Mouse (Mus musculus) megakaryocyte, embryonic 14.5 days (primary cell): ENCODE data around the gene Coro2a. TPM values are rescaled to one million over a fixed set of nuclear protein-coding genes. Genes with fewer than 3 reads are reported as not detected.

Source experiments
- H3K27me3 ChIP-seq: replicated peaks from 2 replicates; pipeline ENCODE3; 2012; ENCODE audit warnings: inconsistent platforms
- H3K36me3 ChIP-seq: replicated peaks from 2 replicates; pipeline ENCODE3; 2012; ENCODE audit warnings: low read length, inconsistent platforms, mixed read lengths
- H3K4me1 ChIP-seq: 2 replicates; pipeline ENCODE4 v1.6.1; 2012; ENCODE audit warnings: inconsistent platforms
- H3K4me3 ChIP-seq: replicated peaks from 2 replicates; pipeline ENCODE3; 2012; ENCODE audit warnings: moderate library complexity, mild to moderate bottlenecking, inconsistent platforms
- H3K9me3 ChIP-seq: 2 replicates; pipeline ENCODE4 v1.6.1; 2012; ENCODE audit warnings: inconsistent platforms
- FLI1 ChIP-seq: IDR thresholded peaks from 2 replicates; pipeline ENCODE4 v1.6.1; 2012; ENCODE audit warnings: low read length, inconsistent platforms, mixed read lengths
- GATA1 ChIP-seq: IDR thresholded peaks from 3 replicates; pipeline ENCODE4 v1.6.1; 2012; ENCODE audit warnings: mixed read lengths, low read length, inconsistent platforms, borderline replicate concordance
- polyA plus RNA-seq: library from polyadenylated mRNA; stranded (reverse); fragments of >175 nt; gene quantifications from 2 replicates; pipeline ENCODE4 v1.2.3, GENCODE M21; 2012; ENCODE audit warnings: low replicate concordance; ENCODE audit not compliant: insufficient read depth

Gene Coro2a
- polyA plus RNA-seq, 1 experiment: 31.3 TPM

- no peaks in the 10 kb centered on the region for H3K9me3 ChIP-seq
- H3K27me3 ChIP-seq: no peaks in the 10 kb centered on the region
- peaks cover 79% of the 10 kb centered on the region for H3K4me1 ChIP-seq
- no peak overlapping the region for H3K4me3 ChIP-seq
- peaks cover 62% of the 10 kb centered on the region for H3K36me3 ChIP-seq
- no peak for TF ChIP-seq GATA1
- no peak for TF ChIP-seq FLI1
These were observed 52.0 kb downstream of the Coro2a start for GRCm38 (mm10) chr4:46549979-46550378.

- peaks cover 50% of the 10 kb centered on the region for H3K4me1 ChIP-seq
- H3K27me3 ChIP-seq: no peaks in the 10 kb centered on the region
- H3K36me3 ChIP-seq: peaks cover 77% of the 10 kb centered on the region
These were observed 55.3 kb downstream of the Coro2a start for GRCm38 (mm10) chr4:46546709-46547108.

GRCm38 (mm10) chr4:46545498-46545897 lies 56.5 kb downstream of the Coro2a start:
- Histone ChIP-seq H3K4me3 (no peak overlapping the region), H3K27me3 (no peaks in the 10 kb centered on the region), H3K36me3 (peaks cover 72% of the 10 kb centered on the region), H3K9me3 (no peaks in the 10 kb centered on the region), H3K4me1 (peaks cover 39% of the 10 kb centered on the region)
- TF ChIP-seq GATA1 (no peak), FLI1 (no peak)

More at GRCm38 (mm10) chr4:46546709-46547108, 55.3 kb downstream of the Coro2a start:
- H3K9me3 ChIP-seq: no peaks in the 10 kb centered on the region
- TF ChIP-seq GATA1 (no peak), FLI1 (no peak)
- H3K4me3 ChIP-seq: no peak overlapping the region

GRCm38 (mm10) chr4:46544313-46544712 lies 57.7 kb downstream of the Coro2a start:
- H3K4me3 ChIP-seq: no peak overlapping the region
- TF ChIP-seq GATA1 (no peak), FLI1 (no peak)
- H3K27me3 ChIP-seq: no peaks in the 10 kb centered on the region
- H3K4me1 ChIP-seq: peaks cover 30% of the 10 kb centered on the region
- H3K9me3 ChIP-seq: no peaks in the 10 kb centered on the region
- peaks cover 78% of the 10 kb centered on the region for H3K36me3 ChIP-seq

GRCm38 (mm10) chr4:46543366-46544050 lies 58.5 kb downstream of the Coro2a start:
- Histone ChIP-seq H3K4me1 (peaks cover 25% of the 10 kb centered on the region), H3K36me3 (peaks cover 76% of the 10 kb centered on the region), H3K27me3 (peaks cover 2% of the 10 kb centered on the region), H3K4me3 (no peak overlapping the region), H3K9me3 (no peaks in the 10 kb centered on the region)
- TF ChIP-seq FLI1 (no peak), GATA1 (no peak)

- H3K36me3 ChIP-seq: peaks cover 71% of the 10 kb centered on the region
- H3K27me3 ChIP-seq: peaks cover 8% of the 10 kb centered on the region
- TF ChIP-seq GATA1 (no peak), FLI1 (no peak)
- H3K4me1 ChIP-seq: peaks cover 23% of the 10 kb centered on the region
- no peaks in the 10 kb centered on the region for H3K9me3 ChIP-seq
- no peak overlapping the region for H3K4me3 ChIP-seq
These were observed 60.3 kb downstream of the Coro2a start for GRCm38 (mm10) chr4:46541707-46542106.

GRCm38 (mm10) chr4:46539167-46539566 lies 62.8 kb downstream of the Coro2a start:
- Histone ChIP-seq H3K9me3 (no peaks in the 10 kb centered on the region), H3K4me1 (peaks cover 37% of the 10 kb centered on the region), H3K4me3 (no peak overlapping the region), H3K36me3 (peaks cover 57% of the 10 kb centered on the region), H3K27me3 (peaks cover 15% of the 10 kb centered on the region)
- TF ChIP-seq GATA1: no peak
- no peak for TF ChIP-seq FLI1

GRCm38 (mm10) chr4:46535840-46536361 lies 66.1 kb downstream of the Coro2a start, which contains the start of gene Trim14:
TSS of gene Trim14 (minus strand) at chr4:46536141.
- TF ChIP-seq FLI1: no peak
- TF ChIP-seq GATA1: no peak
- Histone ChIP-seq H3K4me3 (peak within 1 kb of the TSS; percentile 94), H3K36me3 (peaks cover 44% of the 10 kb centered on the region), H3K27me3 (peaks cover 15% of the 10 kb centered on the region), H3K4me1 (peaks cover 50% of the 10 kb centered on the region), H3K9me3 (no peaks in the 10 kb centered on the region)

- peaks cover 15% of the 10 kb centered on the region for H3K27me3 ChIP-seq
- TF ChIP-seq GATA1: no peak
- no peak for TF ChIP-seq FLI1
- no peaks in the 10 kb centered on the region for H3K9me3 ChIP-seq
- peak overlapping the region; percentile 94 for H3K4me3 ChIP-seq
- H3K4me1 ChIP-seq: peaks cover 50% of the 10 kb centered on the region
- peaks cover 42% of the 10 kb centered on the region for H3K36me3 ChIP-seq
These were observed 66.7 kb downstream of the Coro2a start for GRCm38 (mm10) chr4:46535094-46535830.
